Comparison of ENCODE assay signal across 21 mouse cellular contexts in genomic region chr13:57230253-57230652, GRCm38 (mm10).
DNase-seq lines count a peak whose midpoint lies in the region; ATAC-seq and TF ChIP-seq lines count a peak whose summit lies in the region.
"Had no signal": no experiment of that assay in that cellular context is flagged by ENCODE, and none has a peak within 500 bp of the region (broad histone marks: within the 10 kb centered on the region; RNA-seq: fewer than 3 reads in every experiment).

No protein-coding gene starts in this region.

- TF ChIP-seq POLR2A in lung, adult 2 months (IDR thresholded peaks at IDR 0.05; ENCODE audit: borderline replicate concordance, extremely low read depth, low read depth, low read length), result no peak
- no peak for TF ChIP-seq POLR2A in ES-Bruce4 (IDR thresholded peaks at IDR 0.05; ENCODE audit: insufficient read depth, low read length)

- no peak for ATAC-seq in lung, embryonic 14.5 days (ENCODE audit: insufficient read depth)
- ATAC-seq: forebrain, embryonic 13.5 days; inflammation-experienced regulatory T-cells, adult 6 months had no signal

- WGBS in lung, embryonic 14.5 days, result 61% methylated on average over 4 of the region's 4 CpGs
- WGBS in lung, adult 2 months, result 60% methylated on average over 4 of the region's 4 CpGs

- no peak overlapping the region for H3K4me3 ChIP-seq in lung, embryonic 14.5 days (ENCODE audit: low read depth, low read length)
- H3K4me3 ChIP-seq in lung, adult 2 months (replicated peaks; ENCODE audit: extremely low read depth, low read depth, low read length), result no peak overlapping the region
- no peak overlapping the region for H3K4me3 ChIP-seq in ES-Bruce4 (ENCODE audit: low read depth, low read length)
- H3K4me3 ChIP-seq: forebrain, embryonic 13.5 days; heart, embryonic 13.5 days; hindbrain, embryonic 12.5 days; limb, embryonic 13.5 days; liver, embryonic 13.5 days; lung, embryonic 15.5 days had no signal

- no peak overlapping the region for H3K9ac ChIP-seq in lung, embryonic 14.5 days
- H3K9ac ChIP-seq in ES-Bruce4 (ENCODE audit: low read depth, poor library complexity, severe bottlenecking), result no peak overlapping the region
- H3K9ac ChIP-seq: forebrain, embryonic 13.5 days; heart, embryonic 13.5 days; hindbrain, embryonic 12.5 days; limb, embryonic 13.5 days; liver, embryonic 13.5 days; lung, embryonic 15.5 days had no signal

- no peaks in the 10 kb centered on the region for H3K27me3 ChIP-seq in lung, embryonic 14.5 days (ENCODE audit: insufficient read depth, low read length)
- H3K27me3 ChIP-seq in ES-Bruce4 (ENCODE audit: control insufficient read depth, insufficient read depth, low read length, poor library complexity, severe bottlenecking), result peaks cover 2% of the 10 kb centered on the region; the same call in 1 of the 2 replicates
- H3K27me3 ChIP-seq: CH12.LX; forebrain, embryonic 13.5 days; heart, embryonic 13.5 days; hindbrain, embryonic 12.5 days; limb, embryonic 13.5 days; liver, embryonic 13.5 days; lung, embryonic 15.5 days had no signal

- TF ChIP-seq CTCF in lung, embryonic 14.5 days (IDR thresholded peaks at IDR 0.05; ENCODE audit: low read depth), result peak; percentile 16; the same call in 1 of the 2 replicates
- TF ChIP-seq CTCF in lung, adult 2 months (IDR thresholded peaks at IDR 0.05; ENCODE audit: insufficient read depth, low read length), result no peak
- peak; percentile 32 for TF ChIP-seq CTCF in ES-Bruce4 (IDR thresholded peaks at IDR 0.05; ENCODE audit: low read depth, low read length)

- no peaks in the 10 kb centered on the region for H3K36me3 ChIP-seq in lung, embryonic 14.5 days (ENCODE audit: insufficient read depth)
- H3K36me3 ChIP-seq in ES-Bruce4 (ENCODE audit: control insufficient read depth, insufficient read depth, low read length, poor library complexity, severe bottlenecking), result no peaks in the 10 kb centered on the region
- H3K36me3 ChIP-seq: heart, embryonic 13.5 days; hindbrain, embryonic 12.5 days; limb, embryonic 13.5 days; liver, embryonic 13.5 days; lung, embryonic 15.5 days had no signal

- no peak for TF ChIP-seq EP300 in ES-Bruce4 (IDR thresholded peaks at IDR 0.05; ENCODE audit: insufficient read depth, low read depth, low read length)

- no peak overlapping the region for H3K4me2 ChIP-seq in lung, embryonic 14.5 days
- H3K4me2 ChIP-seq: forebrain, embryonic 13.5 days; heart, embryonic 13.5 days; hindbrain, embryonic 12.5 days; limb, embryonic 13.5 days; liver, embryonic 13.5 days; lung, embryonic 15.5 days had no signal

- DNase-seq in heart, adult 11 months, result peak; percentile 44
- no peak for DNase-seq in heart, adult 18-20 months
- DNase-seq in lung, embryonic 14.5 days, result no peak
- no peak for DNase-seq in lung, adult 2 months
- peak; percentile 75 for DNase-seq in ZHBTc4 (ENCODE audit: low read depth, low spot score)
- no peak for DNase-seq in natural killer cell, adult 2 months (ENCODE audit: low spot score in 2 of 2)
- DNase-seq: B cell, adult 2 months; cerebellum, adult 11 months; kidney, adult 18-20 months; layer of hippocampus, postnatal 36 days; liver, embryonic 13.5 days; thymus, postnatal 14 days had no signal

- H3K4me1 ChIP-seq in lung, embryonic 14.5 days (ENCODE audit: insufficient read depth), result no peaks in the 10 kb centered on the region
- no peaks in the 10 kb centered on the region for H3K4me1 ChIP-seq in lung, adult 2 months (ENCODE audit: control insufficient read depth, insufficient read depth, low read length)
- H3K4me1 ChIP-seq in ES-Bruce4 (ENCODE audit: control insufficient read depth, insufficient read depth, low read length), result no peaks in the 10 kb centered on the region
- H3K4me1 ChIP-seq: forebrain, embryonic 13.5 days; limb, embryonic 13.5 days; liver, embryonic 13.5 days; lung, embryonic 15.5 days had no signal

- H3K9me3 ChIP-seq in lung, embryonic 14.5 days (ENCODE audit: low read depth, low read length), result no peaks in the 10 kb centered on the region
- H3K9me3 ChIP-seq in ES-Bruce4 (replicated peaks; ENCODE audit: control insufficient read depth, insufficient read depth, low read length, poor library complexity, severe bottlenecking), result 0 out of 2 replicates have a peak, but pooled peaks cover 2% of the 10 kb centered on the region
- H3K9me3 ChIP-seq: forebrain, embryonic 13.5 days; hindbrain, embryonic 12.5 days; limb, embryonic 13.5 days; liver, embryonic 13.5 days; lung, embryonic 15.5 days had no signal

- no peak overlapping the region for H3K27ac ChIP-seq in lung, embryonic 14.5 days (ENCODE audit: low read depth)
- no peak overlapping the region for H3K27ac ChIP-seq in ES-Bruce4 (ENCODE audit: insufficient read depth, low read length)
- H3K27ac ChIP-seq: forebrain, embryonic 13.5 days; heart, embryonic 13.5 days; hindbrain, embryonic 12.5 days; limb, embryonic 13.5 days; liver, embryonic 13.5 days; lung, embryonic 15.5 days; macrophage had no signal

Comparison
In these comparisons a context has a peak if more than half of its experiments do, and no peak if none do; other contexts are left out.
1. DNase-seq: peak in heart, adult 11 months (single experiment) and ZHBTc4 (single experiment); none in heart, adult 18-20 months (0 of 2), lung, embryonic 14.5 days (single experiment), lung, adult 2 months (single experiment) and natural killer cell, adult 2 months (0 of 2).